Mouse (Mus musculus) cerebellum, adult 2 months (tissue): Measurements from ENCODE around the gene Nol11. TPM values are rescaled to one million over a fixed set of nuclear protein-coding genes. Genes with fewer than 3 reads are reported as not detected.

Source experiments
- DNase-seq, 2 experiments: peaks; one replicate each; pipeline ENCODE4 v3.0.0; 2021
- H3K27ac ChIP-seq: fragments of 200-500 bp; 2 replicates; pipeline ENCODE4 v1.5.1; 2012; ENCODE audit warnings: low read length, control low read depth, inconsistent platforms; ENCODE audit not compliant: insufficient read depth
- H3K27me3 ChIP-seq: fragments of 200-500 bp; 2 replicates; pipeline ENCODE4 v1.6.1; 2012; ENCODE audit warnings: inconsistent platforms, mild to moderate bottlenecking, low read length, moderate library complexity; ENCODE audit not compliant: control insufficient read depth, insufficient read depth
- H3K4me1 ChIP-seq: fragments of 200-500 bp; 2 replicates; pipeline ENCODE4 v1.6.1; 2011; ENCODE audit warnings: low read length; ENCODE audit not compliant: control insufficient read depth, insufficient read depth
- H3K4me3 ChIP-seq: fragments of 200-500 bp; replicated peaks from 2 replicates; pipeline ENCODE3; 2011; ENCODE audit warnings: mild to moderate bottlenecking, low read depth, low read length, control low read depth; ENCODE audit not compliant: insufficient read depth
- CTCF ChIP-seq: fragments of 200-500 bp; IDR thresholded peaks from 2 replicates; pipeline ENCODE4 v1.5.1; 2011; ENCODE audit warnings: low read depth, mild to moderate bottlenecking, control low read depth, low read length, moderate library complexity, borderline replicate concordance; ENCODE audit not compliant: insufficient read depth
- POLR2A ChIP-seq: fragments of 200-500 bp; IDR thresholded peaks from 2 replicates; pipeline ENCODE4 v1.6.1; 2011; ENCODE audit warnings: low read length, control low read depth, borderline replicate concordance; ENCODE audit not compliant: insufficient read depth
- WGBS: fragments of 180-500 bp; shearing (Covaris S2); methylation state at CpG from one replicate; pipeline ENCODE4 v1.1.7; 2018; 5-methylcytosine and 5-hydroxymethylcytosine counted together
- polyA plus RNA-seq: library from polyadenylated mRNA; depleted of rRNA; stranded (reverse); fragments of >200 nt; gene quantifications from 2 replicates; pipeline ENCODE4 v1.2.3, GENCODE M21; 2012; rRNA removed

Gene Nol11
- polyA plus RNA-seq, 1 experiment: 20.0 TPM

GRCm38 (mm10) chr11:107117789-107118188 is 71.4 kb downstream of the Nol11 start:
- Histone ChIP-seq H3K27me3 (no peaks in the 10 kb centered on the region), H3K27ac (no peak overlapping the region), H3K4me3 (no peak overlapping the region), H3K4me1 (peaks cover 18% of the 10 kb centered on the region)
- 31% methylated on average over 12 of the region's 12 CpGs for WGBS
- no peak for TF ChIP-seq CTCF
- no peak for TF ChIP-seq POLR2A
- no peak for DNase-seq

Other genes starting within 250 kb of the Nol11 start
- gene Kpna2, start 189.8 kb downstream of the Nol11 start, polyA plus RNA-seq: 30.1 and 32.2 TPM in 2 replicates
- 6.8 and 7.7 TPM in 2 replicates for gene 1810010H24Rik, start 163.7 kb downstream of the Nol11 start, polyA plus RNA-seq
- gene Bptf, start 57.3 kb downstream of the Nol11 start, polyA plus RNA-seq: 55.7 and 56.9 TPM in 2 replicates